31 mouse cellular contexts compared by ENCODE assay signal in genomic region chr13:44174236-44174635, GRCm38 (mm10).
"Had no signal": no experiment of that assay in that cellular context is flagged by ENCODE, and none has a peak within 500 bp of the region (broad histone marks: within the 10 kb centered on the region; RNA-seq: fewer than 3 reads in every experiment).

No protein-coding gene starts in this region.

- H3K9ac ChIP-seq: limb, embryonic 12.5 days; limb, embryonic 13.5 days; limb, embryonic 15.5 days; liver, embryonic 12.5 days; liver, embryonic 13.5 days; liver, embryonic 14.5 days; liver, embryonic 15.5 days; liver, postnatal 0 days; lung, embryonic 14.5 days; lung, embryonic 15.5 days; midbrain, embryonic 12.5 days; midbrain, embryonic 13.5 days; midbrain, embryonic 15.5 days had no signal

- ATAC-seq: liver, embryonic 12.5 days; liver, postnatal 0 days; lung, postnatal 0 days; midbrain, embryonic 13.5 days; midbrain, embryonic 15.5 days; midbrain, embryonic 16.5 days had no signal

- H3K4me2 ChIP-seq: limb, embryonic 12.5 days; limb, embryonic 13.5 days; limb, embryonic 15.5 days; liver, embryonic 11.5 days; liver, embryonic 12.5 days; liver, embryonic 13.5 days; liver, embryonic 15.5 days; lung, embryonic 14.5 days; lung, embryonic 15.5 days; midbrain, embryonic 11.5 days; midbrain, embryonic 12.5 days; midbrain, embryonic 13.5 days; midbrain, embryonic 15.5 days had no signal

- H3K4me1 ChIP-seq: limb, embryonic 12.5 days; liver, embryonic 13.5 days; liver, embryonic 15.5 days; midbrain, embryonic 10.5 days; midbrain, embryonic 12.5 days; midbrain, embryonic 13.5 days; midbrain, embryonic 15.5 days had no signal

- H3K27ac ChIP-seq: limb, embryonic 10.5 days; limb, embryonic 12.5 days; limb, embryonic 13.5 days; limb, embryonic 15.5 days; liver, embryonic 12.5 days; liver, embryonic 13.5 days; liver, embryonic 14.5 days; liver, embryonic 15.5 days; lung, embryonic 15.5 days; macrophage; midbrain, embryonic 10.5 days; midbrain, embryonic 12.5 days; midbrain, embryonic 13.5 days; midbrain, embryonic 15.5 days had no signal

- H3K4me3 ChIP-seq: limb, embryonic 10.5 days; limb, embryonic 12.5 days; limb, embryonic 13.5 days; limb, embryonic 15.5 days; liver, embryonic 12.5 days; liver, embryonic 13.5 days; liver, embryonic 15.5 days; lung, embryonic 15.5 days; megakaryocyte, embryonic 14.5 days; midbrain, embryonic 10.5 days; midbrain, embryonic 12.5 days; midbrain, embryonic 13.5 days; midbrain, embryonic 15.5 days; myocyte had no signal

- H3K9me3 ChIP-seq: limb, embryonic 10.5 days; limb, embryonic 12.5 days; limb, embryonic 13.5 days; limb, embryonic 15.5 days; liver, embryonic 12.5 days; liver, embryonic 13.5 days; liver, embryonic 15.5 days; lung, embryonic 15.5 days; midbrain, embryonic 10.5 days; midbrain, embryonic 12.5 days; midbrain, embryonic 13.5 days; midbrain, embryonic 15.5 days had no signal

- DNase-seq: left cerebral cortex, postnatal 4 days; liver; liver, embryonic 13.5 days; liver, postnatal 0 days; lung, adult 18-20 months; lung, adult 2 months; lung, embryonic 14.5 days; lung, postnatal 10 days; lung, postnatal 14 days; lung, postnatal 36 days; lung, postnatal 4 days; midbrain, embryonic 14.5 days had no signal

- H3K27me3 ChIP-seq: limb, embryonic 13.5 days; limb, embryonic 15.5 days; liver, embryonic 12.5 days; liver, embryonic 13.5 days; liver, embryonic 15.5 days; lung, embryonic 15.5 days; midbrain, embryonic 13.5 days; midbrain, embryonic 15.5 days had no signal

- H3K36me3 ChIP-seq: limb, embryonic 10.5 days; limb, embryonic 12.5 days; limb, embryonic 13.5 days; limb, embryonic 15.5 days; liver, embryonic 12.5 days; liver, embryonic 13.5 days; liver, embryonic 15.5 days; lung, embryonic 15.5 days; midbrain, embryonic 10.5 days; midbrain, embryonic 12.5 days; midbrain, embryonic 13.5 days; midbrain, embryonic 15.5 days had no signal
